In the genomic region with DNA sequence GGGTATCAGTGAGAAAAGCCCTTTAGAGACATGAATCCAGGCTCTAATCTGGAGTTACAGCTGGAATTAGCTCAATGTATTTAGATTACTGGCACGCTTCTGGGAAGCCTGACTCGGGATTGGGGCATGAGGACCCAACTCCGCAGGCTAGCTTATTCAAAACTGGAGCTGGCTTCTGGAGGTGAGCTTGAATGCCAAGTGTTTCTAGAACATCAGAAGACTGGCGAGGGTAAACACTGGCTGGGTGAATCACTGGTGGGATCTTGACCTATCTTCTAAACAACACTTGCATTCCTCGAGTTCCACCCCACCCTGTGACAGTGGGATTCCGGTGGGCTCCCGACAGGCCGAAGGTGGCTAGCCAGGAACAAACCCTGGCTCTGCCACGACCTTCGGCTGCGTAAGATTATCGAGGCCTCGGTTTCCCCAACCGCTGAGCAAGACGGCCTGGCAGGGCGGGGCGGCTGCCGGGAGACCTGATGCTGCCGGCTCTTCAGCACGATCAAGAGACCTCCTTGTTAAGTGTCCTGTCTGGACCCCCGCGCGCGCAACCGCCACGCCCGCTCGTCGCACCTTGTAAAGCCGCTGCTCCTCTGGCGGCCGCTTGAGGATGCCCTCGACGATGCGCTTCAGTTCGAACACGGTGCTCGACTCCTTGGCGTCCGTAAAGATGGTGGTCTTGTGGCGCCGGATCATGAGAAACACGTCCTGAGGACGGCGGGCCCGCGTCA, we compare ENCODE assay signal across 8 mouse cellular contexts. TPM values are rescaled to one million over a fixed set of nuclear protein-coding genes. Genes with fewer than 3 reads are reported as not detected.
DNase-seq lines count a peak whose midpoint lies in the region; ATAC-seq and TF ChIP-seq lines count a peak whose summit lies in the region.

No protein-coding gene starts in this region.

- peaks cover 8% of the 10 kb centered on the region for H3K4me1 ChIP-seq in forebrain, postnatal 0 days (ENCODE audit: insufficient read depth)
- H3K4me1 ChIP-seq in hindbrain, embryonic 16.5 days (ENCODE audit: control insufficient read depth, insufficient read depth, low read depth, low read length): peaks cover 14% of the 10 kb centered on the region
- H3K4me1 ChIP-seq in limb, embryonic 11.5 days (ENCODE audit: control insufficient read depth, insufficient read depth, low read length): peaks cover 5% of the 10 kb centered on the region; the same call in 1 of the 2 replicates
- peaks cover 18% of the 10 kb centered on the region for H3K4me1 ChIP-seq in midbrain, embryonic 10.5 days
- no peaks in the 10 kb centered on the region; the same call in 1 of the 2 replicates for H3K4me1 ChIP-seq in spleen, adult 2 months (ENCODE audit: control insufficient read depth, insufficient read depth, insufficient read length)

- 2% methylated on average over 47 of the region's 47 CpGs for WGBS in forebrain, postnatal 0 days
- 0% methylated on average over 42 of the region's 47 CpGs for WGBS in hindbrain, embryonic 16.5 days
- WGBS in limb, embryonic 11.5 days: under 1% methylated on average over 47 of the region's 47 CpGs
- under 1% methylated on average over 47 of the region's 47 CpGs for WGBS in midbrain, embryonic 10.5 days
- 3% methylated on average over 47 of the region's 47 CpGs for WGBS in spleen, adult 2 months

- no peaks in the 10 kb centered on the region for H3K9me3 ChIP-seq in forebrain, postnatal 0 days (ENCODE audit: low read length)
- H3K9me3 ChIP-seq in hindbrain, embryonic 16.5 days (ENCODE audit: control insufficient read depth, low read length): no peaks in the 10 kb centered on the region
- no peaks in the 10 kb centered on the region for H3K9me3 ChIP-seq in limb, embryonic 11.5 days (ENCODE audit: control insufficient read depth, low read length)
- no peaks in the 10 kb centered on the region for H3K9me3 ChIP-seq in midbrain, embryonic 10.5 days (replicated peaks)

- peak; percentile 46 for TF ChIP-seq CTCF in forebrain, postnatal 0 days (IDR thresholded peaks at IDR 0.05; ENCODE audit: low read depth)
- no peak for TF ChIP-seq CTCF in spleen, adult 2 months (IDR thresholded peaks at IDR 0.05; ENCODE audit: extremely low read depth, insufficient read depth, insufficient read length, insufficient replicate concordance)

- peak; percentile 73 for ATAC-seq in forebrain, postnatal 0 days
- ATAC-seq in hindbrain, embryonic 16.5 days: peak; percentile 77
- peak; percentile 71; the same call in 1 of the 2 replicates for ATAC-seq in limb, embryonic 11.5 days (ENCODE audit: insufficient number of reproducible peaks, low FRiP score, low TSS enrichment, low read depth)

- peaks cover 4% of the 10 kb centered on the region; the same call in 1 of the 2 replicates for H3K27me3 ChIP-seq in forebrain, postnatal 0 days (ENCODE audit: insufficient read depth, low read length)
- H3K27me3 ChIP-seq in hindbrain, embryonic 16.5 days (replicated peaks; ENCODE audit: control insufficient read depth, insufficient read depth, low read length): peaks cover 5% of the 10 kb centered on the region; the same call in 1 of the 2 replicates
- no peaks in the 10 kb centered on the region for H3K27me3 ChIP-seq in limb, embryonic 11.5 days (ENCODE audit: control insufficient read depth, insufficient read depth, low read length)
- H3K27me3 ChIP-seq in midbrain, embryonic 10.5 days (ENCODE audit: low read depth, poor library complexity, severe bottlenecking): peaks cover 23% of the 10 kb centered on the region
- H3K27me3 ChIP-seq in spleen, adult 2 months (ENCODE audit: control insufficient read depth, insufficient read depth, low read length): no peaks in the 10 kb centered on the region

- DNase-seq in adrenal gland, adult 18-20 months (ENCODE audit: low spot score in 2 of 2): peak; percentile 51 to 54
- no peak for DNase-seq in adrenal gland, postnatal 4 days (ENCODE audit: low spot score in 2 of 2)
- peak; percentile 51 for DNase-seq in c-Kit-positive CD71-positive TER-119-positive erythroid progenitor cells, embryonic 14.5 days (ENCODE audit: low spot score)
- peak; percentile 63 for DNase-seq in forebrain, postnatal 0 days
- peak; percentile 79 for DNase-seq in limb, embryonic 11.5 days (ENCODE audit: low spot score)
- no peak for DNase-seq in midbrain, embryonic 10.5 days (ENCODE audit: low spot score)
- peak in 1 of 2 experiments; percentile 38 for DNase-seq in spleen, adult 2 months (ENCODE audit: low read depth in 1 of 2, low spot score in 2 of 2)

- peak overlapping the region; percentile 97 for H3K27ac ChIP-seq in forebrain, postnatal 0 days (ENCODE audit: low read depth, low read length)
- H3K27ac ChIP-seq in hindbrain, embryonic 16.5 days (ENCODE audit: low read depth, low read length): peak overlapping the region; percentile 90
- H3K27ac ChIP-seq in limb, embryonic 11.5 days (replicated peaks; ENCODE audit: low read depth, low read length): peak overlapping the region; percentile 83
- peak overlapping the region; percentile 89 for H3K27ac ChIP-seq in midbrain, embryonic 10.5 days (replicated peaks)
- H3K27ac ChIP-seq in spleen, adult 2 months (ENCODE audit: insufficient read depth, low read length): 0 out of 2 replicates have a peak overlapping the region, but pooled peaks have one; percentile 38

- peak overlapping the region; percentile 66 for H3K4me2 ChIP-seq in forebrain, postnatal 0 days (ENCODE audit: low read depth)
- peak overlapping the region; percentile 84 for H3K4me2 ChIP-seq in hindbrain, embryonic 16.5 days (ENCODE audit: low read length)
- H3K4me2 ChIP-seq in limb, embryonic 11.5 days (ENCODE audit: low read depth, severe bottlenecking): peak overlapping the region; percentile 84

- peak overlapping the region; percentile 68 for H3K9ac ChIP-seq in forebrain, postnatal 0 days
- peak overlapping the region; percentile 75 for H3K9ac ChIP-seq in hindbrain, embryonic 16.5 days (ENCODE audit: low read depth, low read length)
- H3K9ac ChIP-seq in limb, embryonic 11.5 days (ENCODE audit: low read length): peak overlapping the region; percentile 82

- H3K4me3 ChIP-seq in forebrain, postnatal 0 days (ENCODE audit: low read depth, low read length): peak overlapping the region; percentile 47
- H3K4me3 ChIP-seq in hindbrain, embryonic 16.5 days (ENCODE audit: low read length): peak overlapping the region; percentile 79
- peak overlapping the region; percentile 81 for H3K4me3 ChIP-seq in limb, embryonic 11.5 days (ENCODE audit: low read depth, low read length)
- H3K4me3 ChIP-seq in midbrain, embryonic 10.5 days: peak overlapping the region; percentile 91
- peak overlapping the region; percentile 73 for H3K4me3 ChIP-seq in spleen, adult 2 months (ENCODE audit: extremely low read depth, insufficient read depth, insufficient read length)

- peaks cover 29% of the 10 kb centered on the region for H3K36me3 ChIP-seq in forebrain, postnatal 0 days (ENCODE audit: insufficient read depth)
- H3K36me3 ChIP-seq in hindbrain, embryonic 16.5 days (ENCODE audit: control insufficient read depth, insufficient read depth, low read length): peaks cover 21% of the 10 kb centered on the region
- H3K36me3 ChIP-seq in limb, embryonic 11.5 days (ENCODE audit: control insufficient read depth, insufficient read depth, low read length): peaks cover 12% of the 10 kb centered on the region
- peaks cover 40% of the 10 kb centered on the region for H3K36me3 ChIP-seq in midbrain, embryonic 10.5 days
- H3K36me3 ChIP-seq in spleen, adult 2 months (ENCODE audit: control insufficient read depth, insufficient read depth, low read length): peaks cover 22% of the 10 kb centered on the region

- TF ChIP-seq POLR2A in spleen, adult 2 months (IDR thresholded peaks at IDR 0.05; ENCODE audit: low read depth, low read length): no peak

RNA-seq across cellular contexts. Expression of a gene that starts 0.5 kb away (rescaled TPM):
- total RNA-seq in adrenal gland, adult 18-20 months (2021): 100 to 1,000 TPM; 352 to 413 TPM
- total RNA-seq in adrenal gland, postnatal 4 days (2021): 100 to 1,000 TPM; 364 to 381 TPM
- total RNA-seq in forebrain, postnatal 0 days (2014; rRNA removed): 1,186 and 1,488 TPM in 2 replicates
- polyA plus RNA-seq in forebrain, postnatal 0 days (2015; fragmentation: Nextera tagmentation; extraction: Ambion mirVana): 1,394 and 1,814 TPM in 2 replicates
- polyA plus RNA-seq in hindbrain, embryonic 16.5 days (2015; fragmentation: Nextera tagmentation; extraction: Ambion mirVana): 1,167 and 1,245 TPM in 2 replicates
- polyA plus RNA-seq in limb, embryonic 11.5 days (2014; fragmentation: Nextera tagmentation; extraction: Ambion mirVana): 1,135 and 1,167 TPM in 2 replicates
- polyA plus RNA-seq in midbrain, embryonic 10.5 days (2016; fragmentation: Nextera tagmentation; extraction: Ambion mirVana): 1,078 TPM in 2 replicates
- polyA plus RNA-seq in spleen, adult 2 months (2012; rRNA removed): 237 and 329 TPM in 2 replicates

RNA-seq across cellular contexts. Expression of a gene that starts 7.4 kb away (rescaled TPM):
- total RNA-seq in adrenal gland, adult 18-20 months (2021): not detected
- not detected for total RNA-seq in adrenal gland, postnatal 4 days (2021)
- total RNA-seq in forebrain, postnatal 0 days (2014; rRNA removed): not detected in 2 replicates
- polyA plus RNA-seq in forebrain, postnatal 0 days (2015; fragmentation: Nextera tagmentation; extraction: Ambion mirVana): not detected in 2 replicates
- 0.17 TPM in 1 of 2 replicates, not detected in the other for polyA plus RNA-seq in hindbrain, embryonic 16.5 days (2015; fragmentation: Nextera tagmentation; extraction: Ambion mirVana)
- not detected in 2 replicates for polyA plus RNA-seq in limb, embryonic 11.5 days (2014; fragmentation: Nextera tagmentation; extraction: Ambion mirVana)
- 0.28 and 0.52 TPM in 2 replicates for polyA plus RNA-seq in midbrain, embryonic 10.5 days (2016; fragmentation: Nextera tagmentation; extraction: Ambion mirVana)
- 0.08 and 0.09 TPM in 2 replicates for polyA plus RNA-seq in spleen, adult 2 months (2012; rRNA removed)

RNA-seq across cellular contexts. Expression of a gene that starts 15.2 kb away (rescaled TPM):
- total RNA-seq in adrenal gland, adult 18-20 months (2021): not detected
- total RNA-seq in adrenal gland, postnatal 4 days (2021): not detected
- 0.57 TPM in 1 of 2 replicates, not detected in the other for total RNA-seq in forebrain, postnatal 0 days (2014; rRNA removed)
- 0.20 and 0.30 TPM in 2 replicates for polyA plus RNA-seq in forebrain, postnatal 0 days (2015; fragmentation: Nextera tagmentation; extraction: Ambion mirVana)
- 0.14 TPM in 1 of 2 replicates, not detected in the other for polyA plus RNA-seq in hindbrain, embryonic 16.5 days (2015; fragmentation: Nextera tagmentation; extraction: Ambion mirVana)
- not detected in 2 replicates for polyA plus RNA-seq in limb, embryonic 11.5 days (2014; fragmentation: Nextera tagmentation; extraction: Ambion mirVana)
- not detected in 2 replicates for polyA plus RNA-seq in midbrain, embryonic 10.5 days (2016; fragmentation: Nextera tagmentation; extraction: Ambion mirVana)
- polyA plus RNA-seq in spleen, adult 2 months (2012; rRNA removed): 0.14 TPM in 1 of 2 replicates, not detected in the other

RNA-seq across cellular contexts. Expression of a gene that starts 15.5 kb away (rescaled TPM):
- total RNA-seq in adrenal gland, adult 18-20 months (2021): under 1 TPM; 0.60 to 0.74 TPM
- 1 to 10 TPM; 1.6 to 1.9 TPM for total RNA-seq in adrenal gland, postnatal 4 days (2021)
- 0.31 and 1.0 TPM in 2 replicates for total RNA-seq in forebrain, postnatal 0 days (2014; rRNA removed)
- 1.0 and 1.3 TPM in 2 replicates for polyA plus RNA-seq in forebrain, postnatal 0 days (2015; fragmentation: Nextera tagmentation; extraction: Ambion mirVana)
- polyA plus RNA-seq in hindbrain, embryonic 16.5 days (2015; fragmentation: Nextera tagmentation; extraction: Ambion mirVana): 1.2 and 2.0 TPM in 2 replicates
- polyA plus RNA-seq in limb, embryonic 11.5 days (2014; fragmentation: Nextera tagmentation; extraction: Ambion mirVana): 2.5 and 2.6 TPM in 2 replicates
- polyA plus RNA-seq in midbrain, embryonic 10.5 days (2016; fragmentation: Nextera tagmentation; extraction: Ambion mirVana): 1.7 and 2.3 TPM in 2 replicates
- polyA plus RNA-seq in spleen, adult 2 months (2012; rRNA removed): 0.18 and 0.32 TPM in 2 replicates

RNA-seq across cellular contexts. Expression of a gene that starts 38.1 kb away (rescaled TPM):
- 100 to 1,000 TPM; 480 to 746 TPM for total RNA-seq in adrenal gland, adult 18-20 months (2021)
- total RNA-seq in adrenal gland, postnatal 4 days (2021): 100 to 1,000 TPM; 855 to 927 TPM
- 106 and 147 TPM in 2 replicates for total RNA-seq in forebrain, postnatal 0 days (2014; rRNA removed)
- 218 and 384 TPM in 2 replicates for polyA plus RNA-seq in forebrain, postnatal 0 days (2015; fragmentation: Nextera tagmentation; extraction: Ambion mirVana)
- 410 and 420 TPM in 2 replicates for polyA plus RNA-seq in hindbrain, embryonic 16.5 days (2015; fragmentation: Nextera tagmentation; extraction: Ambion mirVana)
- polyA plus RNA-seq in limb, embryonic 11.5 days (2014; fragmentation: Nextera tagmentation; extraction: Ambion mirVana): 508 and 532 TPM in 2 replicates
- polyA plus RNA-seq in midbrain, embryonic 10.5 days (2016; fragmentation: Nextera tagmentation; extraction: Ambion mirVana): 509 and 515 TPM in 2 replicates
- 601 and 671 TPM in 2 replicates for polyA plus RNA-seq in spleen, adult 2 months (2012; rRNA removed)

Comparison
In these comparisons a context has a peak if more than half of its experiments do, and no peak if none do; other contexts are left out.
1. DNase-seq: peak in adrenal gland, adult 18-20 months (2 of 2), c-Kit-positive CD71-positive TER-119-positive erythroid progenitor cells, embryonic 14.5 days (single experiment), forebrain, postnatal 0 days (single experiment) and limb, embryonic 11.5 days (single experiment); none in adrenal gland, postnatal 4 days (0 of 2) and midbrain, embryonic 10.5 days (single experiment).
2. H3K27ac ChIP-seq: peak in every context shown above with its lines; median percentile 97 in forebrain, postnatal 0 days; 90 in hindbrain, embryonic 16.5 days; 89 in midbrain, embryonic 10.5 days; 83 in limb, embryonic 11.5 days; 38 in spleen, adult 2 months.
3. Peak in every context shown above with its lines, with median percentiles within 50 percentile points of each other: ATAC-seq, H3K4me2 ChIP-seq, H3K4me3 ChIP-seq and H3K9ac ChIP-seq.